Mouse (Mus musculus) G1E (cell line): Measurements from ENCODE around the gene Clec16a. TPM values are rescaled to one million over a fixed set of nuclear protein-coding genes. Genes with fewer than 3 reads are reported as not detected.

Experiments used
- ATAC-seq: 2 replicates; pipeline ENCODE4 v1.8.0; 2016; ENCODE audit warnings: mild to moderate bottlenecking; ENCODE audit not compliant: insufficient number of reproducible peaks, poor library complexity, low FRiP score, severe bottlenecking; ENCODE audit errors: extremely low read depth
- DNase-seq: peaks from one replicate; pipeline ENCODE4 v3.0.0; 2012; ENCODE audit warnings: low spot score
- H3K27me3 ChIP-seq: 2 replicates; pipeline ENCODE4 v1.6.1; 2012; ENCODE audit warnings: mild to moderate bottlenecking, low read length, inconsistent platforms; ENCODE audit not compliant: insufficient read depth
- H3K36me3 ChIP-seq: replicated peaks from 2 replicates; pipeline ENCODE3; 2012; ENCODE audit warnings: mild to moderate bottlenecking, inconsistent platforms
- H3K4me1 ChIP-seq: 2 replicates; pipeline ENCODE4 v1.6.1; 2012; ENCODE audit warnings: low read depth, low read length, inconsistent platforms, mixed read lengths; ENCODE audit not compliant: insufficient read depth
- H3K4me3 ChIP-seq: 2 replicates; pipeline ENCODE4 v1.5.1; 2012; ENCODE audit warnings: low read depth, mild to moderate bottlenecking, inconsistent platforms, low read length, moderate library complexity, mixed read lengths
- H3K9me3 ChIP-seq: replicated peaks from 2 replicates; pipeline ENCODE4 v1.6.1; 2012; ENCODE audit warnings: inconsistent platforms
- CTCF ChIP-seq: IDR thresholded peaks from 2 replicates; pipeline ENCODE4 v1.5.1; 2012; ENCODE audit warnings: low read depth, low read length, inconsistent platforms, mixed read lengths
- GATA1 ChIP-seq: IDR thresholded peaks from 2 replicates; pipeline ENCODE4 v1.6.1; 2012; ENCODE audit warnings: borderline replicate concordance, low read length, inconsistent platforms, mixed read lengths
- GATA2 ChIP-seq: IDR thresholded peaks from 2 replicates; pipeline ENCODE4 v1.6.1; 2012; ENCODE audit warnings: low read depth, low read length, inconsistent platforms, borderline replicate concordance
- POLR2AphosphoS5 ChIP-seq: IDR thresholded peaks from 2 replicates; pipeline ENCODE4 v1.6.1; 2012; ENCODE audit warnings: low read depth, low read length, inconsistent platforms; ENCODE audit not compliant: insufficient replicate concordance
- TAL1 ChIP-seq: conservative IDR thresholded peaks from 2 replicates; pipeline ENCODE4 v1.6.1; 2012; ENCODE audit warnings: low read depth, low read length, inconsistent platforms, mixed read lengths
- polyA plus RNA-seq: library from polyadenylated mRNA; stranded (reverse); fragments of >175 nt; gene quantifications from 2 replicates; pipeline ENCODE4 v1.2.3, GENCODE M21; 2012
- total RNA-seq, 2 experiments: library from RNA; stranded (forward) in 1 of 2; stranded (reverse) in 1 of 2; fragments of 200-1000 nt in 1 of 2; fragments of >200 nt in 1 of 2; fragmentation: Nextera tagmentation in 1 of 2; gene quantifications; 2 replicates each; pipeline ENCODE4 v1.2.3; 2014 to 2017

The Clec16a gene
- total and polyA plus RNA-seq, 3 experiments = 12.6 to 47.9 (median 18.1) TPM

DNA sequence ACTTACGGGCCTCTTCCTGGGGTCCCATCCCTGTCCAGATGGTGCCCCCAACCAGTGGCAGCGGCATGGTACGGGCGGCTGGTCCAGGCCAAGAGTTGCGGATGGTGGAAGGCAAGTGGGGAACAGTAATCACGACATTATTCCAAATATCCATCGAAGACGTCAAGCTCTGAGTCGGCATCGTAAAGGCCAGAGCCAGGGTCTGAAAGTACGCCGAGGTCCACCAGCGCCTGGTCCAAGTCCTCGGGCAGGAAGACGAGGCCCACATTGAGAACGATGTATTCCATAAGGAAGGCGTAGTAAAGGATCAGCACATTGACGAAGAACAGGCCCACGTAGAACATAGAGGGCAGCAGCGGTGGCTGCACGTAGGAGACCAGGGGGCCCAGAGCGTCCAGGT is 2.9 kb upstream of the Clec16a start:
- ATAC-seq = no peak
- DNase-seq = no peak
- no peak for TF ChIP-seq TAL1
- Histone ChIP-seq H3K9me3 (no peaks in the 10 kb centered on the region), H3K27me3 (no peaks in the 10 kb centered on the region), H3K4me3 (peak overlapping the region; percentile 77), H3K4me1 (peaks cover 53% of the 10 kb centered on the region), H3K36me3 (peaks cover 29% of the 10 kb centered on the region)

- Histone ChIP-seq H3K4me3 (peak within 1 kb of the TSS; percentile 77), H3K27me3 (no peaks in the 10 kb centered on the region), H3K9me3 (no peaks in the 10 kb centered on the region), H3K4me1 (peaks cover 53% of the 10 kb centered on the region), H3K36me3 (peaks cover 30% of the 10 kb centered on the region)
- ATAC-seq = peak; percentile 96
- DNase-seq = peak; percentile 98
- TF ChIP-seq POLR2AphosphoS5 (no peak), GATA2 (no peak)
These were observed 2.3 kb upstream of the Clec16a start, which contains the start of gene Dexi for GRCm38 (mm10) chr16:10542698-10543365. Gene Dexi (minus strand): TSS chr16:10543054.

GRCm38 (mm10) chr16:10546865-10547264 is 1.7 kb downstream of the Clec16a start:
- Histone ChIP-seq H3K36me3 (peaks cover 33% of the 10 kb centered on the region), H3K4me1 (peaks cover 30% of the 10 kb centered on the region), H3K4me3 (no peak overlapping the region), H3K9me3 (no peaks in the 10 kb centered on the region), H3K27me3 (no peaks in the 10 kb centered on the region)
- DNase-seq = no peak
- ATAC-seq = no peak
- TF ChIP-seq GATA1 (no peak), TAL1 (no peak), POLR2AphosphoS5 (no peak), CTCF (no peak), GATA2 (no peak)

- Histone ChIP-seq H3K9me3 (no peaks in the 10 kb centered on the region), H3K4me1 (peaks cover 28% of the 10 kb centered on the region), H3K4me3 (no peak overlapping the region), H3K27me3 (no peaks in the 10 kb centered on the region), H3K36me3 (peaks cover 38% of the 10 kb centered on the region)
- TF ChIP-seq POLR2AphosphoS5 (no peak), CTCF (no peak), GATA2 (no peak), GATA1 (no peak), TAL1 (no peak)
- no peak for DNase-seq
- no peak for ATAC-seq
These were observed 3.8 kb downstream of the Clec16a start for GRCm38 (mm10) chr16:10548938-10549337.

- no peak overlapping the region for H3K4me3 ChIP-seq
- H3K27me3 ChIP-seq = no peaks in the 10 kb centered on the region
- H3K9me3 ChIP-seq = no peaks in the 10 kb centered on the region
- ATAC-seq (no peak), DNase-seq (no peak)
- peaks cover 26% of the 10 kb centered on the region for H3K4me1 ChIP-seq
- peaks cover 41% of the 10 kb centered on the region for H3K36me3 ChIP-seq
- TF ChIP-seq TAL1 (no peak), POLR2AphosphoS5 (no peak), CTCF (no peak), GATA1 (no peak), GATA2 (no peak)
These were observed 4.5 kb downstream of the Clec16a start for GRCm38 (mm10) chr16:10549600-10549999.

DNA sequence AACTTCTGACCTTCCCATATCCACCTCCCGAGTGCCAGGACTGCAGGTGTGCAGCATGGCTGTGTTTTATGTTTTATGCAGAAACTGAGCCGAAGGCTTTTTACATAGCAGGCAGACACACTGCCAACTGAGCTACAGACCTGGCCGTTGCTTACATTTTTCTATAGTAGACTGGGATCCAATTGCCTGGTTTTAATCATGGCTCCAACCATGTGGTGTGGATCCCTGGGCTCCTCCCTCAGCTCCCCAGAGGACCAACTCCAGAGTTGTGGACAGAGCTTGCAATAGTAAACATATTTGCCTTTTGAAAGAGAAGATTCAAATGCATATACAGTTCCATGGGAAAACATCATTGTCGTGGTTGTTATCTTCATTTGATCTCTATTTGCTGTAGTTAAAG is 6.5 kb downstream of the Clec16a start:
- Histone ChIP-seq H3K4me3 (no peak overlapping the region), H3K27me3 (no peaks in the 10 kb centered on the region), H3K4me1 (peaks cover 15% of the 10 kb centered on the region), H3K9me3 (no peaks in the 10 kb centered on the region), H3K36me3 (peaks cover 48% of the 10 kb centered on the region)
- TF ChIP-seq GATA2 (no peak), POLR2AphosphoS5 (no peak), GATA1 (no peak), CTCF (no peak), TAL1 (no peak)
- no peak for DNase-seq
- ATAC-seq = no peak

DNA sequence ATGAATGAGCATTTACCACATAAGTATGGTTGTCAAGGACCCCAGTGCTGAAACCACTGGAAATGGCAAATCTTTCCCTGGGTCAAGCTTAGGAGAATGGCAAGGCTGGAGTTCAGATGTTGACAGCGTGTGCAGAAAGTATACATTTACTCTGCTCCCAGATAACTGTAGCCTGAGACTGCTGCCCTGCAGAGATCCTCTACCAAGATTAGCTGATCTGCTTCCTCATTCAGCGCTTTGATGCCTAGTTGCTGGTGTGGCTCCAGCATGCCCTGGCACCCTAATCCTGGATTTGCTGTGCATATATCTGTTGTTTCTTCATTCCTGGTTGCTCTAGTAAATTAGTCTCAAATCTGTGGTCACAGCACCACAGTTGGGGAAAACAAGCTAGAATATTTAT is 8.7 kb downstream of the Clec16a start:
- Histone ChIP-seq H3K4me1 (peaks cover 20% of the 10 kb centered on the region), H3K27me3 (no peaks in the 10 kb centered on the region), H3K4me3 (no peak overlapping the region), H3K9me3 (no peaks in the 10 kb centered on the region), H3K36me3 (peaks cover 43% of the 10 kb centered on the region)
- TF ChIP-seq GATA1 (no peak), CTCF (no peak), TAL1 (no peak), GATA2 (no peak), POLR2AphosphoS5 (no peak)
- DNase-seq (peak; percentile 20), ATAC-seq (peak; percentile 34)
